Mouse (Mus musculus) kidney, adult 11 months (tissue): Measurements from ENCODE around the gene Notch3.

Experiments used
- DNase-seq: peaks from one replicate; pipeline ENCODE4 v3.0.0; 2022

Gene Notch3

DNA sequence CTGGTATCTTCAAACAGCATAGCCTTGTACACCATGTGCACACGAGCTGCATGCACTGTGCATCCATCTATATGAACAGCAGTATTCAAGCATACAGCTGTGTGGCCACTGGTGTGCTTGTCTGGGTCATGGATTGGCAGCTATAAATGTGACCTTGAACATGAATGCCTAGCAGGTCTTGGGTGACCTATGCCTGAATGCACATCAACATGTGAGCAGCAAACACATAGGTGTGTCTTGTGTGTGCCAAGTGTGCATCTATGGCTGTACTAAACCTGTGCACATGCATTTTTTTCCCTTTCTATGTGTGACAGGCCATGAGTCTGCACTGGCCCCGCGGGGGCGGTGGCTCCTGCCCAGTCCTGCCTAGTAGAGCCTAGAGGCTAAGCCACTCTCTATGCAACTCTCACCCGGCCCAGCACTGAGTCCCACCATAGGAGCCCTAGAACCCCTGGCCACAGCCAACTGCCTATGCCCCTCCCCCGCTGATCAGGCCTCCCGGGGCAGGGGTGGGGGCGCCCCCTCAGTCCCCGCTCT, 1.3 kb downstream of the Notch3 start:
- no peak for DNase-seq

DNA sequence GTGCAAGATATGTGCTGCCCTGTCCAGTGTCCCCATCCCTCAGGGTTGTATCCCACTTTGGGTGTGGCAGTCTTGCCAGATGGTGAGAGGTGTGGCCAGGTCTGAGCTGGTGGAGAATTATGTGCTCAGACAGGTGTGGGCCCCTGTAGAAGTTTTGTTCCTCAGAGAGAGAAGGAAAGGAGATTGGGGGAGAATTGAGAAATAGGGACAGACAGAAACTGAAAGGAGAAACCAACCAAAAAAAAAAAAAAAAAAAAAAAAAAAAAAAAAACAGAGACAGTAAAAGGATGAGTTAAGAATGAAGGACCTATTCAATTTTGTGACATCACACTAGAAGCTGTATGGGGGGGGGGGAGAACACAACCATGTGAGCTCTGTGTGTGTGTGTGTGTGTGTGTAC, 1.9 kb downstream of the Notch3 start:
- DNase-seq: no peak

- no peak for DNase-seq
Observed at GRCm38 (mm10) chr17:32163910-32164650, 2.6 kb downstream of the Notch3 start.

GRCm38 (mm10) chr17:32162112-32162850, 4.4 kb downstream of the Notch3 start:
- peak; percentile 56 for DNase-seq

DNA sequence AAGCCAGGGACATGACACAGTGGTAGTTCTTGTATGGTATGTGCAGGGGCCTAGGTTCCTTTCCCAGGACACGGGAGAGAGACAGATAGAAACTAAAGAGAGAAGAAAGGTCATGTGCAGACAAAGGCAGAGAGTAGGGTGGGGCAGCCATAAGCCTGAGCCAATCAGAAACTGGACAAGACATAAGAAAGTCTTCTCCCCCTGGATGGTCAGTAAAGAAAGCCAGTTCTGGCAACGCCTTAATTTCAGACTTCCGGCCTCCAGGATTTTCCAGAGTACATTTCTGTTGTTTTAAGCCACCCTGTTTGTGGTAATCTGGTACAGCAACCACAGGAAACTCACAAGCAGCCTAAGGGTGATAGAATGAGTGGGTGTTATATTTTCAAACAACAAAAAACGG, 5.8 kb downstream of the Notch3 start:
- DNase-seq: no peak

DNA sequence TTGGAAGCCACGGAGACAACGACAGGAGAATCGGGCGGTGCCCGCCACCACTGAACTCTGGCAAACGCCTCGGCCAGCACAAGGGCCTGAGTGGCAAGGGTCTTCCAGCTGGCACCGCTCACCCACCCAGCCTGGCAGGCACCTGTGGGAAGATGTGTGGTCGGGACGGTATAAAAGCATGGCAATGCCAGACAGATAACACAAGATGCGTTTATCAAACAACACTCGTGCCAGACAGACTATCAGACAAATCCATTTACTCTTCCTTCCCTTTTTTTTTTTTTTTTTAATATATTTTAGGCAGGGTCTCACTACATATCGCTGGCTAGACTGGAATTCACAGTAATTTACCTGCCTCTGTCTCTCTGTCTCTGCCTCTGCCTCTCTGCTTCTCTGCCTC, 7.8 kb downstream of the Notch3 start:
- no peak for DNase-seq

- DNase-seq: no peak
Observed at GRCm38 (mm10) chr17:32146718-32147117, 19.9 kb downstream of the Notch3 start.

GRCm38 (mm10) chr17:32142907-32143854, 23.5 kb downstream of the Notch3 start:
- peak; percentile 77 for DNase-seq

GRCm38 (mm10) chr17:32142234-32142633, 24.4 kb downstream of the Notch3 start:
- DNase-seq: no peak

DNA sequence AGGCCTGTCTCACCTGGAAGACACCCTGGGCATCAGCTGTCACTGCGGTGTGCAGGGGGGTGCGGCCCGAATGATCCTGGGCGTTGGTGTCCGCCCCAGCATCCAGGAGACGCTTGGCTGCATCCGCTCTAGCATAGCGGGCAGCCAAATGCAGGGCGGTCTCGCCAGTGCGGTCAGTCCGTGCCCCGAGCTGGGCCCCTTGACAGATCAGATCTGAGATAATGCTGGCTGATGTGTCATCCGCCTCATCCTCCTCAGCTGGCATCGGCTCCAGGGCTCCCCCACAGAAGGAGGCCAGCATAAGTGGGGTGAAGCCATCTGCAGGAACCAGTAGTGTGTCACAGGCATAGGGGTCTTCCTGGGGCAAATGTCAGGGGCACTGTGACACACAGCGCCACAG, 33.3 kb downstream of the Notch3 start:
- no peak for DNase-seq

DNA sequence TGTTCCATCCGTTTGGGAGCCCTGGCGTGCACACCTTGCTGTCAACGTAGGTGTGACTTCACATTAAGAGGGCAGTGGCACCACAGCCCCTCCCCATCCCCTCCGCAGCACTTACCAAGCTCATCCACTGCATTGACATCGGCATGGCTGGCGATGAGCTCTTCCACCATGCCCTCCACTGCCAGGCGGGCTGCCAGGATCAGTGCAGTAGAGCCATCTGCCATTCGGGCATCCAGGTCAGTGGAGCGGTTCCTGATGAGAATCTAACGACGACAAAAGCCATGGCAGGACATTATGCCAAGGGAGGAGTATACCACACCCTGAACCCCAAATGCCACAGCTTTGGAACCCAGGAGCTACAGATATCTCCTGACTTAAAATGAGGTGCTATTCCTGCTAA, 34.6 kb downstream of the Notch3 start:
- no peak for DNase-seq

DNA sequence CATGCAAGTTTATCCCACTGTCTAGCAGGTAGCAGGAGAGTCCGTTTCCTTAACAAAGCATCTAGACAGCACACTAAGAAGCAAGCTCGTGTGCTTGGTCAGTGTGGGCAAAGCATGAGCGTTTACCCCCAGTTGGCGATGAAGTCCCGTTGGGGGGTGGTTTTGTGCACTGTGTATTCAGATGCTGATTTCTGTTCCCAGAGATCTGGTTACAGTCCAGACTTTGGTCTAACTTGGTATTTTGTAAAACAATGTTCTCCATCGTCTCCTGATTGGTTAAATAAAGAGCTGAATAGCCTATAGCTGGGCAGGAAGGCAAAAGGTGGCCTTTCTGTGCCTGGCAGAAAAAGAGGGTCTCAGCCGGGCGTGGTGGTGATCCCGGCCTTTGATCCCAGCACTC, 36.1 kb downstream of the Notch3 start:
- no peak for DNase-seq

- no peak for DNase-seq
Observed at GRCm38 (mm10) chr17:32127195-32127594, 39.5 kb downstream of the Notch3 start.

DNA sequence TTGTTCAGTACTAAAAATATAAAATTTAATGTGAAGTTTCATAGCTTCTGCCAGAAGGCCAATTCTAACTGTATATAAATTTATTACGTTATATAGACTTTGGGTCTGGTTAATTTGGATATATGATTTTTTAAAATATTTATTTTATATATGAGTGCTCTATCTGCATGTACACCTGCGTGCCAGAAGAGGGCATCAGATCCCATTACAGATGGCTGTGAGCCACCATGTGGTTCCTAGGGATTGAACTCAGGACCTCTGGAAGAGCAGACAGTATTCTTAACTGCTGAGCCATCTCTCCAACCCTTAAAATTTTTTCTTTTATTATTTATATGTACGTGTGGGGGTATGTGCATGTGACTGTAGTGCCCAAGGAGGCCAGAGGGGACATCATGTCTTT, 41.2 kb downstream of the Notch3 start:
- DNase-seq: no peak

- DNase-seq: no peak
Observed at GRCm38 (mm10) chr17:32123545-32123944, 43.1 kb downstream of the Notch3 start.

DNA sequence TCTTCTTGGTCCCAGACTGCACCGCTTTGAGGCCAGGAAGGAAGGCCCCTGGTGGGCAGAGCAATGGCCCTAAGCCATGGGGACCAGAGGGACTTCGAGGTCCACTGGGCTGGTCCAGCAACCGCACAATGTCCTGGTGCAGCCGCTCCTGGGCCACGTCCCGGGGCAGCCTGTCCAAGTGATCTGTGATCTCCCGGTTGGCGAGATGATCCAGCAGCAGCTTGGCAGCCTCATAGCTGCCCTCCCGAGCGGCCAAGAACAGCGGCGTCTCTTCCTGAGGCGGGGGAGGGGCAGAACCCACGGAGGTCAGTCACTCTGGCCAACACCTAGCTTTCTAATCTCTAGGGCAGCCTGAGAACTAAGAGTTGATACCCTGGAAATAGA, 44.1 kb downstream of the Notch3 start:
- peak; percentile 85 for DNase-seq

DNA sequence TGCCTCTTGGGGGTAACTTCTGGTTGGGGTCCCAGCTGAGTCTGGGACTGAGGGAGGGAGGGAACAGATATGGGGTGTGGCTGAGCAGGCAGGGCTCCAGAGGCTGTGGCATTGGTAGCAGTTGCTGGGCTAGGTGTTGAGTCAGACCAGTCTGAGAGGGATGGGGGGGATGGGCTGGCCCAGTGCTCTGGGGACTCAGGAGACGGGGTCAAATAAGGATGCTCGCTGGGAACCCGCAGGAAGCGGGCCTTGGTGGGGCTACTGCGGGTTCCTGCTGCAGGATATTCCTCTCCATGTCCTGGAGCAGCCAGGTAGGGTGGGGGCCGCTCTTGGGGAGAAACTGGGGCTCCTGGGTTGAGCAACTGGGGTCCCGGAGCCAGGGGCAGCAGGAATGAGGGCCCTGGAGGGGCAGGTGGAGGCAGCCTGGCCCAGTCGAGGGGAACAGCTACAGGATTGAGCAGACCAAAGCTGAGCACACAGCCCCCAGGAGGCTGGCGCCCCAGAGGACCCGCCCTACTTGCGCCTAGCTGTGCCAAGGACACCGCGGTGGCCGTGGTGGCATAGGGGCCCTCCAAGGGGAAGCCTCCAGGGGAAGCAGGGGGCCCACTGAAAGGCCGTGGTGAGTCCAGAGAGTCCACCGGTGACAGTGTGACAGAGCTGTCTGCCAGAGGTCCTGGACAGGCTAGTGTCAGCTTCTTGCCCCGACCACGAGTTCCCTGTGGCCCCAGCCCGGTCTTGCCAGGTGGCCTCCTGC, 44.6 kb downstream of the Notch3 start:
- DNase-seq: peak; percentile 27

GRCm38 (mm10) chr17:32120771-32121532, 45.7 kb downstream of the Notch3 start:
- no peak for DNase-seq

DNA sequence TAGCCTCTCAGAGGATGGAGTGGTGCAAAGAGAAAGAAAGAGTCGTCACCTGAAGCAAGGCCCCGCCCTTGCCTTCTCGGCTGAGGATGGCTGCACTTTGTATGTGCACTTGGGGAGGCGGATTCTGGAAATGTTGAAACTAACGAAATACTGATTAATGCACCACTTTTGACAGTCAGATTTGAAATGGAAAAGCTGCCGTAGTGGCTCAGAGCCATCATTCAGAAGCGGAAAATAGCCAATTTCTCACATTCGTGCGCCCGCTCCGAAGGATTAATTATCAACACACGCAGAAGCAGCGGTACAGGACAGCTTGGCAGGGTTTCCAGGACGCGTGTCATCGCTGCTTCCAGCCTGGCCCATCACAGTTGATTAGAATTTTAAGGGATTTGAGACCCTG, 47.5 kb downstream of the Notch3 start:
- DNase-seq: peak; percentile 30

DNA sequence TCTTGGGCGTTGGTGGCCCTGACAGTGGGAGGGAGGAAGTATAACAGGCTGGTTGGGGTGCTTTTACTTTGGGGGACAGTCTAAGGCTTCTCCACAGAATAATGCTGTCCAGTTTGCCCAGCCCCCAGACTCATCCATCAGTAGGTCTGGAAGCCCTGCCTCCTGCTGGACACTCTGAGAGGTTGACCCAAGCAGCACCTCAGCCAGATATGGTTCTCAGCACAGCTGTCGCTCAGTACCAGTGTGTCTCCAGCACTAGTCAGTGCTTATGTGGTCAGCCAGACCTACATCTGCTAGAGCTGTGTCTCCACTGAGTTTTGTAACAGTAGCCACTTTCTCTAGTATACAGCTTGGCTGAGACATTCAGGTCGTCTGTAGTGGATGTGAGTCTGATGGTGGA, 48.2 kb downstream of the Notch3 start:
- DNase-seq: no peak

- peak; percentile 37 for DNase-seq
Observed at GRCm38 (mm10) chr17:32117872-32118421, 48.7 kb downstream of the Notch3 start.
